Mouse (Mus musculus): ENCODE data around the gene Nudc. TPM values are rescaled to one million over a fixed set of nuclear protein-coding genes. Genes with fewer than 3 reads are reported as not detected.

Nudc gene
- 100 to 1,000 TPM; 152 to 166 TPM for total RNA-seq (2021)
- long read RNA-seq, experiment 1, transcript Nudc-201 (8 exons, 1,316 nt), result major isoform, 478 of 543 reads
- long read RNA-seq, experiment 1, partial matches to known transcripts, result 47 of 543 reads
- long read RNA-seq, experiment 1, other reads (novel, unspliced or antisense), result 18 of 543 reads
- long read RNA-seq, experiment 2, transcript Nudc-201 (8 exons, 1,316 nt), result major isoform, 141 of 156 reads
- long read RNA-seq, experiment 2, partial matches to known transcripts, result 13 of 156 reads
- long read RNA-seq, experiment 2, other reads (novel, unspliced or antisense), result 2 of 156 reads

GRCm38 (mm10) chr4:133545272-133546231 is at the start of gene Nudc:
Gene Nudc (minus strand): TSS chr4:133545996.
- peak; percentile 98 for DNase-seq

GRCm38 (mm10) chr4:133595538-133595937 is 49.7 kb upstream of the Nudc start:
- DNase-seq, result no peak

- peak; percentile 58 to 74 for DNase-seq
Measured at GRCm38 (mm10) chr4:133592570-133592969, 46.8 kb upstream of the Nudc start.

- DNase-seq, result peak; percentile 88 to 91
Measured at GRCm38 (mm10) chr4:133584059-133584951, 38.5 kb upstream of the Nudc start, which contains the start of gene Gpn2. Gene Gpn2 (plus strand): TSS chr4:133584362.

- no peak for DNase-seq
Measured at GRCm38 (mm10) chr4:133583690-133584058, 37.9 kb upstream of the Nudc start.

GRCm38 (mm10) chr4:133577983-133578382 is 32.2 kb upstream of the Nudc start:
- DNase-seq, result no peak

- peak in 1 of 2 experiments; percentile 21 for DNase-seq
Measured at GRCm38 (mm10) chr4:133574843-133575202, 29.0 kb upstream of the Nudc start.

- peak; percentile 93 to 94 for DNase-seq
Measured at GRCm38 (mm10) chr4:133574070-133574842, 28.5 kb upstream of the Nudc start, which contains the start of gene Gpatch3. Gene Gpatch3 (plus strand): TSS chr4:133574745.

GRCm38 (mm10) chr4:133570066-133570466 is 24.3 kb upstream of the Nudc start:
- DNase-seq, result peak; percentile 69 to 71

GRCm38 (mm10) chr4:133569291-133570065 is 23.7 kb upstream of the Nudc start:
- DNase-seq, result no peak

GRCm38 (mm10) chr4:133567251-133567650 is 21.5 kb upstream of the Nudc start:
- DNase-seq, result no peak

- peak; percentile 93 for DNase-seq
Measured at GRCm38 (mm10) chr4:133563123-133563571, 17.4 kb upstream of the Nudc start.

- no peak for DNase-seq
Measured at GRCm38 (mm10) chr4:133561622-133562021, 15.8 kb upstream of the Nudc start.

- DNase-seq, result peak in 1 of 2 experiments; percentile 51
Measured at GRCm38 (mm10) chr4:133559846-133560245, 14.1 kb upstream of the Nudc start.

- no peak for DNase-seq
Measured at GRCm38 (mm10) chr4:133557041-133557717, 11.4 kb upstream of the Nudc start.

GRCm38 (mm10) chr4:133553448-133554330 is 7.9 kb upstream of the Nudc start:
- DNase-seq, result peak; percentile 41 to 55

- peak; percentile 89 for DNase-seq
Measured at GRCm38 (mm10) chr4:133552768-133553447, 7.1 kb upstream of the Nudc start, which contains the start of gene Nr0b2. Gene Nr0b2 (plus strand): TSS chr4:133553376.

GRCm38 (mm10) chr4:133552029-133552428 is 6.2 kb upstream of the Nudc start:
- DNase-seq, result no peak

All from adrenal gland, postnatal 36 days (tissue).